Mouse (Mus musculus) heart, postnatal 0 days (tissue): ENCODE results near the gene Arhgef15.

Experiments
- CTCF ChIP-seq: IDR thresholded peaks from 2 replicates; pipeline ENCODE4 v1.5.1; 2016; ENCODE audit warnings: antibody characterized with exemption, control low read depth, low read depth
- EP300 ChIP-seq: IDR thresholded peaks from 2 replicates; pipeline ENCODE4 v1.6.1; 2016; ENCODE audit warnings: antibody characterized with exemption, low read depth

- TF ChIP-seq CTCF, result no peak
- TF ChIP-seq EP300, result no peak
Observed at GRCm38 (mm10) chr11:68939451-68940304, 17.6 kb downstream of the Arhgef15 start.
